In genomic region chr6:113079492-113079891, GRCm38 (mm10) we compare ENCODE assay signal across 8 mouse cellular contexts. TPM values are rescaled to one million over a fixed set of nuclear protein-coding genes. Genes with fewer than 3 reads are reported as not detected.
DNase-seq lines count a peak whose midpoint lies in the region; ATAC-seq lines count a peak whose summit lies in the region.

No protein-coding gene starts in this region.

- no peaks in the 10 kb centered on the region for H3K36me3 ChIP-seq in heart, embryonic 11.5 days (ENCODE audit: control insufficient read depth, insufficient read depth, low read length)
- no peaks in the 10 kb centered on the region for H3K36me3 ChIP-seq in stomach, embryonic 15.5 days

- H3K4me2 ChIP-seq in heart, embryonic 11.5 days, result peak overlapping the region; percentile 90
- peak overlapping the region; percentile 68 for H3K4me2 ChIP-seq in stomach, embryonic 15.5 days

- H3K4me1 ChIP-seq in heart, embryonic 11.5 days (ENCODE audit: control insufficient read depth, insufficient read depth, low read length), result peaks cover 23% of the 10 kb centered on the region
- peaks cover 10% of the 10 kb centered on the region for H3K4me1 ChIP-seq in stomach, embryonic 15.5 days

- no peaks in the 10 kb centered on the region for H3K9me3 ChIP-seq in heart, embryonic 11.5 days (replicated peaks; ENCODE audit: control insufficient read depth, low read length)
- H3K9me3 ChIP-seq in stomach, embryonic 15.5 days, result no peaks in the 10 kb centered on the region

- DNase-seq in thymus, postnatal 4 days, result peak; percentile 18
- no peak for DNase-seq in thymus, postnatal 36 days
- DNase-seq in embryo, embryonic 9.5 days (ENCODE audit: extremely low spot score), result peak; percentile 39
- peak; percentile 32 to 50 for DNase-seq in kidney, postnatal 25 days
- DNase-seq in lung, postnatal 4 days, result peak; percentile 21 to 33
- DNase-seq in Muller cell, postnatal 12 days (ENCODE audit: inconsistent ontology term), result no peak

- WGBS in heart, embryonic 11.5 days (ENCODE audit: insufficient replicate concordance), result 0% methylated on average over 3 of the region's 3 CpGs
- WGBS in stomach, embryonic 15.5 days, result 3% methylated on average over 3 of the region's 3 CpGs

- peak overlapping the region; percentile 74 for H3K4me3 ChIP-seq in heart, embryonic 11.5 days (ENCODE audit: low read depth, low read length)
- H3K4me3 ChIP-seq in stomach, embryonic 15.5 days (replicated peaks), result peak overlapping the region; percentile 79

- H3K9ac ChIP-seq in heart, embryonic 11.5 days (ENCODE audit: low read depth, low read length), result peak overlapping the region; percentile 34
- H3K9ac ChIP-seq in stomach, embryonic 15.5 days, result 0 out of 2 replicates have a peak overlapping the region, but pooled peaks have one; percentile 6

- no peak for ATAC-seq in heart, embryonic 11.5 days (replicated peaks; ENCODE audit: insufficient number of reproducible peaks, low FRiP score, low TSS enrichment)
- ATAC-seq in stomach, embryonic 15.5 days (ENCODE audit: insufficient read depth, low FRiP score, low read depth), result no peak

- H3K27me3 ChIP-seq in heart, embryonic 11.5 days (ENCODE audit: control insufficient read depth, insufficient read depth, low read length), result no peaks in the 10 kb centered on the region
- H3K27me3 ChIP-seq in stomach, embryonic 15.5 days (replicated peaks), result no peaks in the 10 kb centered on the region

- H3K27ac ChIP-seq in heart, embryonic 11.5 days (ENCODE audit: low read depth, low read length), result peak overlapping the region; percentile 48; the same call in 1 of the 2 replicates
- peak overlapping the region; percentile 37; the same call in 1 of the 2 replicates for H3K27ac ChIP-seq in stomach, embryonic 15.5 days

RNA-seq across cellular contexts. Expression of gene Setd5, which starts 2.3 kb away (rescaled TPM):
- 72.3 and 86.9 TPM in 2 replicates for polyA plus RNA-seq in heart, embryonic 11.5 days (2014; fragmentation: Nextera tagmentation; extraction: Ambion mirVana)
- 70.3 and 72.2 TPM in 2 replicates for polyA plus RNA-seq in stomach, embryonic 15.5 days (2015; fragmentation: Nextera tagmentation; extraction: Ambion mirVana)

RNA-seq across cellular contexts. Expression of gene Thumpd3, which starts 33.5 kb away (rescaled TPM):
- 41.0 and 41.6 TPM in 2 replicates for polyA plus RNA-seq in heart, embryonic 11.5 days (2014; fragmentation: Nextera tagmentation; extraction: Ambion mirVana)
- 52.1 and 52.3 TPM in 2 replicates for polyA plus RNA-seq in stomach, embryonic 15.5 days (2015; fragmentation: Nextera tagmentation; extraction: Ambion mirVana)

Comparison
In these comparisons a context has a peak if more than half of its experiments do, and no peak if none do; other contexts are left out.
1. DNase-seq: peak in thymus, postnatal 4 days (single experiment), embryo, embryonic 9.5 days (single experiment), kidney, postnatal 25 days (2 of 2) and lung, postnatal 4 days (2 of 2); none in thymus, postnatal 36 days (0 of 2) and Muller cell, postnatal 12 days (single experiment).